Mouse (Mus musculus) bone marrow macrophage, adult 2 months (primary cell): Measurements from ENCODE around the gene Copg2.

ENCODE experiments used
- CTCF ChIP-seq: IDR thresholded peaks from 2 replicates; pipeline ENCODE4 v1.5.1; 2012; ENCODE audit warnings: low read depth, mild to moderate bottlenecking, low read length, moderate library complexity
- POLR2A ChIP-seq: IDR thresholded peaks from 2 replicates; pipeline ENCODE4 v1.6.1; 2012; ENCODE audit warnings: mild to moderate bottlenecking, low read depth, low read length, borderline replicate concordance

DNA sequence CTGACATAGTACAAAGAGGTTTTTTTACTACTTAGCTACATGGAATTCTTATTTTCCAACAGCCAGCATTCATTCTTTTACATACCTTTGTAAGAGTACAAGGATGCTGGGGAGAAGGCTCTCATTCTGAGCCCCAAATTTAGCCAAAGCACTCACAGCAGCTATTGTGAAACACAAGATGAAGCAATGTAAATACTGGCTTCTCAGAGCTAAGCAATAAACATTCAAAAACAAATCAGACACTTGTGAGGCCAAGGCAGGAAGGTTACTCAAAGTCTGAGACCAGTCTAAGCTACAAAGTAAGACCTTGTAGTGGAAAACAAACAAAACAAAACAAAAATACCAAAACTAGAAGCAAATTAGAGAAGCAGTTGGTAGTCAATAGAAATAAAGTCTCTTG is 83.0 kb downstream of the Copg2 start:
- TF ChIP-seq POLR2A, result no peak
- no peak for TF ChIP-seq CTCF
